Mouse (Mus musculus): Measurements from ENCODE around the gene Prpf6. TPM values are rescaled to one million over a fixed set of nuclear protein-coding genes. Genes with fewer than 3 reads are reported as not detected.

Prpf6 gene
- total RNA-seq, 2 experiments from 2014 or later = 51.2 to 55.5 TPM

- peak; percentile 28 to 66 for DNase-seq (ENCODE audit: low spot score in 2 of 2)
Observed at GRCm38 (mm10) chr2:181594946-181595696, 3.5 kb downstream of the Prpf6 start.

DNA sequence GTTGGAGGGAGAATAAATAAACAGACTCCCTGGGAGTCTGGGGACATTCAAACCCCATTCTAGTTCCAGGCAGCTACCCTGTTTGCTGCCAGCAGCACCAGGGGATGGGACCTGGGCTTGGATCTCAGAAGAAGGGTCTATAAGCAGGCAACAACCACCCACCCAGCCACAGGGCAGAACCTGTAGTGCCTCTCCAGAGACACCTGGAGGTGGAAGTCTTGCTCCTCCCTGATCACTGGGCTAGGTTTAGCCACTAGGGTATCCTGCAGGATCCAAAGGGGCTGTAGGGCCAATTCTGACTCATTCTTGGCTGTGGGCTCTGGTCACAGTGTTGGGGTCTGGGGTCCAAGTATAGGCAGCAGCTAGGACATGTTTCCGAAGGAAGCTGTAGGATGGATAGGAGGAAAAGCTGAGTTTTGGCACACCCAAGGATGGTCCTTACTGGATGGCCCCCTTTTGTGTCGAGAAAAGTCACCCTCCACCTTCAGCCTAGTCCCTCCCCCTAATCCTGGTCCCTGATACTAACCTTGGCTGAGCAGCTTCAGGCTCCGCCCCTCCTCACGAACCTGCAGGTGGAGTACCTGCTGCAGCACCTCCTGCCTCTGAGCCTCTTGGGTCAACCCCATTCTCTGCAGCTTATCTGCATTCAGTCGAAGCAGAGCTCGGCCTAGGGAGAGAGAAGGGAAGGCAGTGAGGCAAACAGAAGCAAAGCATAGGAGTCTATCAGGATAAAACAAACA is 4.7 kb downstream of the Prpf6 start:
- DNase-seq (ENCODE audit: low spot score in 2 of 2) = peak in 1 of 2 experiments; percentile 2

GRCm38 (mm10) chr2:181597378-181598061 is 5.9 kb downstream of the Prpf6 start:
- DNase-seq (ENCODE audit: low spot score in 2 of 2) = no peak

GRCm38 (mm10) chr2:181598454-181599351 is 7.0 kb downstream of the Prpf6 start, which contains the start of gene Samd10:
Gene Samd10, minus strand, starts transcription at chr2:181599212.
- peak in 1 of 2 experiments; percentile 49 for DNase-seq (ENCODE audit: low spot score in 2 of 2)

DNA sequence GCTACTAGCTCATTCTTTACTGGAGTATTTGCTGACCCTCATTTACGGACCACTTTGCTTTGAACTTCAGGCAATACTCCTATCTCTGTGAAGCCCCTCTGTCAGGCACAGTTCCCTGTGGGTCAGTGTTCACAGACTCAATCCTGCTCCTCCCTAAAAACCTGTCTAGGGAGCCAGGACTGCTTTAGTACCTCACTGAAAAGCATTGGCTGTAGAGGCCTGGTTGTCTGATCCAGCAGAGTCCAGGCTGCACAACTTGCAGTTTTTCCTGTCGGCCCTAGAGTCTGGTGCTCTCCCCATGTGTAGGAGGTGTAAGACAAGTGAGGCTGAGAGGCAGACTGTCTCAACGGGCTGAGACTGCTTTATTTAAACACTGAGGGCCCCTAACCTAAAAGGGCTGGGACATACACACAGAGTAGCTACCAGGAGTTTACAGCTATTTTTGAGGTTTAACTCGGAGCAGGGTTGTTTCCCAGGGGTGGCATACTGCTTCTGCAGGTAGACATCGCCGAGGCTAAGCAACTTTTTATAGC is 8.6 kb downstream of the Prpf6 start:
- DNase-seq (ENCODE audit: low spot score in 2 of 2) = no peak

GRCm38 (mm10) chr2:181600828-181601750 is 9.4 kb downstream of the Prpf6 start:
- DNase-seq (ENCODE audit: low spot score in 2 of 2) = peak; percentile 96 to 98

DNA sequence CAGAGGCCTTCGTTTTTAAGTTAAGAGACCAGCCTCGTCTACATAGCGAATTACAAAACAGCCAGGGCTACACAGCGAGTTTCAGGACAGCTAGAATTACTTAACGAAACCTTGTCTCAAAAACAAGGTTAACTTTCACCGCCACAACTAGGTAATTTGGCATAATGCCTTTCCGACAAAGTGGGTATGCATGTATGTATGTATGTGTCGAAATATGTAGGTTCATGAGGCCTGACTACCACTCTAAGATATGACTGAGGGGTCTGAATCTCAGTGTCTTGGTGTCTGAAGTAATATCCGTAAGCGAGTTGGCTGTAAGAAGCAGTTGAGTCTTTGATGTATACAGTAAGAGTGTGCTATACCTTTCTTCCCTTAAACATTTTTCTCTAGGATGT is 10.1 kb downstream of the Prpf6 start:
- no peak for DNase-seq (ENCODE audit: low spot score in 2 of 2)

DNA sequence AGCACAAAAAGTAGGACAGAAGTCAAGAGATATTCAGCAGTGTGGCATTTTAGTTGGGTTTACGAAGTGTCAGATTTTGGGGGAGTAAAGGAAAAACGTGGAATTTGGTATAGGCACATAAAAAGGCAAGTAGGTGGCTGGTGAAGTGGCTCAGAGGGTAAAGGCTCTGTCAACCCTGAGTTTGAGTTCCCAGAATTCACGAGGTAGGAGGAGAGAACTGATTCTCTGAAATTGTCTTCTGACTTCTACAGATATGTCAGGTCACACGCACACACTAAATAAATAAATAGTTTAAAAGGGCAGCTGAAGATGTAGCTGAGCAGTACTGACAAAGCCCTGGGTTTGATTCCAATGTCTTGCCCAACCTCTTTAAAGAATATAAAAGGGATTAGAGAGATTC is 10.7 kb downstream of the Prpf6 start:
- no peak for DNase-seq (ENCODE audit: low spot score in 2 of 2)

- DNase-seq (ENCODE audit: low spot score in 2 of 2) = no peak
Observed at GRCm38 (mm10) chr2:181618761-181619495, 27.3 kb downstream of the Prpf6 start.

DNA sequence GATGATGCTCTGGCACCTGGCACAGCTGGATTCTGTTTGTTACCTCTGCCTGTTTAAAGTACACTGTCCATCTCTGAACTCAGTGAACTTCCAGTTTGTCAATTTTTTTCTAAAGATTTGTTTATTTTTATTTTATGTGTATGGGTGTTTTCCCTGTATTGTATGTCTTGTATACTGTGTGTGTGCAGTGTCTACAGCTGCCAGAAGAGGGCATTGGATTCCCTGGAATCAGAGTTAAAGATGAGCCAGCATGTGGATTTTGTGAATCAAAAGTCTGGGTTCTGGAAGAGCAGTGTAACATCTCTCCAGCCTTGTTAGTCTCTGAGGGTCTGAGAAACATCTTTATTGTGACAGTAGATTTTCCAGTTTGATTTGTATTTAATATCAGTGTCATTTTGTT is 31.7 kb downstream of the Prpf6 start:
- peak in 1 of 2 experiments; percentile 37 for DNase-seq (ENCODE audit: low spot score in 2 of 2)

DNA sequence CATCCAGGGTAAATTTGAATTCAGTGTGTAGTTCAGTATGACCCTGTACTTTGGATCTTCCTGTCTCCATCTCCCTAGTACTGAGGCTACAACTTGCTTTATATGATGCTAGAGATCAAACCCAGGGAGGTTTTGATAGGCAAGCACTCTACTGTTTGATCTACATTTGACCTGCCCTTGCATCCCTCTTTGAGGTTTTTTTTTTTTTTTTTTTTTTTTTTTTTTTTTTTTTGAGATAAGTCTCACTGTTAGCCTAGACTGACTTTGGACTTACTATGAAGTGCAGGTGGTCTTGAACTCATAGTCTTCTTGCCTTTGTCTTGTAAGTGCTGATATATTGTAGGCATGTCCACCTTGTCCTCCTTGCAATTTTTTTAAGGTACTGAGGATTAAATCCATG is 36.8 kb downstream of the Prpf6 start:
- DNase-seq (ENCODE audit: low spot score in 2 of 2) = no peak

DNA sequence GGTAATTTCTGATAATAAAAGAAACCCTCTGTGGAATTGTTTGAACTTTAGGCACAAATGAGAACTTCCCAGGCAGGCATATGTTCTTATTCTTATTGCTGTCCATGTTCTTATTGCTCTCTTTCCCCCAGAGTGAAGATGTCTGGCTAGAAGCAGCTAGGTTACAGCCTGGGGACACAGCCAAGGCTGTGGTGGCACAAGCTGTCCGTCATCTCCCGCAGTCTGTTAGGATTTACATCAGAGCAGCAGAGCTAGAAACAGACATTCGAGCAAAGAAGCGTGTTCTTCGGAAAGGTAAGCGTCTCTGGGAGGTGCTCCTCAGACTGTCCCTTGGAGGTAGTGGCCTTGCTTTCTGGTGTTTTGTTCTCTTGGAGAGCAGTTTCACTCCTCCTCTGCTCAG is 41.0 kb downstream of the Prpf6 start:
- DNase-seq (ENCODE audit: low spot score in 2 of 2) = peak; percentile 22 to 27

DNA sequence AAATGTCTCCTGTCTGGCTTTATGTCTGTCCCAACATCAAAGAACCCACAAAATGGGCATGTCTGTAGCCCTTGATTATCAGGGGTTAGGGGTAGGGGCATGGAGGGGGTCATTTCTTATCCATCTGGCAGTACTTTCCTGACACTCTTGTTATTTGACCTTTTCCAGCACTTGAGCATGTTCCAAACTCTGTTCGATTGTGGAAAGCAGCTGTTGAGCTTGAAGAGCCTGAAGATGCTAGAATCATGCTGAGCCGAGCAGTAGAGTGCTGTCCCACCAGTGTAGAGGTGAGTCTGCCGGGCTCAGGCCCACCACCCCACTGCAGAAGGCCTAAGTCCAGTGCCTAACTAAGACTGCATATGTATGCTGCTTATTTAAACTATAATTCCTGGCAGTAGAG is 44.2 kb downstream of the Prpf6 start:
- DNase-seq (ENCODE audit: low spot score in 2 of 2) = no peak

- DNase-seq (ENCODE audit: low spot score in 2 of 2) = no peak
Observed at GRCm38 (mm10) chr2:181644361-181644760, 52.7 kb downstream of the Prpf6 start.

DNA sequence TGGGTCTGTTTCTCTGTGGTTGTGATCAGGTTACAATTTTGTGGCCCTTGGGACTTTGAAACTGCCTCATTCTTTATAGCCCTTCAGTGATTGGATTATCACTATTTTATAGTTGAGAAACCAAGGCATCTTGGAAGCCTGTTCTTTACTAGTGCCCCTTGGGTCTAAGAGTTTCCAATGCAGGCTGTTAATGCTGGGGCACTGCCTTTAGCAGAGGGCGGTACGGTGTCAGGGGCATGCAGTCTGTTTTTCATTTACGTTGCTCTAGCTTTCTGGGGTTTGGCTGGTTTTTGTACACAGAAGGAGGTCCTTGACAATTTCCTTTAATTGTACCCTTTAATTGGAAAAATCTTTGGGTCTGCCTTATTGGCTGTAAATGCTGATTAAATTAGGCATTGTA is 54.0 kb downstream of the Prpf6 start:
- no peak for DNase-seq (ENCODE audit: low spot score in 2 of 2)

- no peak for DNase-seq (ENCODE audit: low spot score in 2 of 2)
Observed at GRCm38 (mm10) chr2:181646626-181647472, 55.2 kb downstream of the Prpf6 start.

- DNase-seq (ENCODE audit: low spot score in 2 of 2) = no peak
Observed at GRCm38 (mm10) chr2:181648926-181649325, 57.3 kb downstream of the Prpf6 start.

DNA sequence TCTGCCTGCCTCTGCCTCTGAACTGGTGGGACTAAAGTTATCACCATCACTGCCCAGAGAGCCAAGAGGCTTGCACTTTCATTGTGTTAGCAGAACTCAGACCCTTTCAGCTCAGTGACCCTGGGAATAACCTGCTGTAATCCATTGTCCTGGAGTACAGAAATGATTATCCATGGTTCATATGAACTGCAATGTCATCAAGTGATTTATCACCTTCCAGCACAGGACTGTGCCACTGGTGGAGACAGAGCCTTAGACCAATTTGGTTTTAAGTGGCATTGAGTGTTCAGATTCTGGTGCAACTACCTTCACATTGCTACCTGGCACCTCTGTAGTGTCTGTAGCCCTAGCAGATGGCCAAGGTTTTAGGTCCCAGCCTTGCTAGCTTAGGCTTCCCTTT is 61.4 kb downstream of the Prpf6 start:
- DNase-seq (ENCODE audit: low spot score in 2 of 2) = no peak
